8 mouse cellular contexts compared by ENCODE assay signal in the genomic region with DNA sequence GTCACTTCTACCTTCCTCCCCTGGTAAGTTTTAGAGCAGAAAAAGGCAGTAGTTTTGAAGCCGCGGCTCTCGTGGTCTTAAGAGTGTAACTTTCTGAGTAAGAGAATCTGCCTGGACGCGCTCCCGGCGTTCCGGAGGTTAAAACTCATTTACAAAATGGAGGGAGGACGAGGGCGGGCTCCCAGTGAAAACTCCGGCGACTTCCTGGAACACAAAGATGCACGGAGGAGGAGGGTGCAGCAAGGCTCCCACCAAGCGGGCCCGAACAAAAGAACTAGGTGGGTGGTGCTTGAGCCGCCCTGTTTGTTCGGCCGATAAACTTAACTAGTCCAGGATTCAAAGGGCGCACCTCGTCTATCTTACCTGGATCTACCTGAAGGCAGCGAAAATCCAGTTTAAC. TPM values are rescaled to one million over a fixed set of nuclear protein-coding genes. Genes with fewer than 3 reads are reported as not detected.
A peak's percentile ranks its signal among the peaks of the same experiment; 100 is the strongest.
DNase-seq lines count a peak whose midpoint lies in the region; ATAC-seq and TF ChIP-seq lines count a peak whose summit lies in the region.

No protein-coding gene starts in this region.

- no peaks in the 10 kb centered on the region for H3K27me3 ChIP-seq in embryonic facial prominence, embryonic 11.5 days (ENCODE audit: control insufficient read depth, insufficient read depth, low read length)
- no peaks in the 10 kb centered on the region for H3K27me3 ChIP-seq in heart, adult 2 months (ENCODE audit: control insufficient read depth, insufficient read depth, low read length)
- H3K27me3 ChIP-seq in kidney, adult 2 months (replicated peaks; ENCODE audit: control insufficient read depth, insufficient read depth, low read length) = no peaks in the 10 kb centered on the region
- no peaks in the 10 kb centered on the region for H3K27me3 ChIP-seq in liver, embryonic 16.5 days (ENCODE audit: control insufficient read depth, insufficient read depth, low read depth, low read length)
- H3K27me3 ChIP-seq in neural tube, embryonic 11.5 days (ENCODE audit: control insufficient read depth, insufficient read depth, low read length) = no peaks in the 10 kb centered on the region
- H3K27me3 ChIP-seq in stomach, postnatal 0 days (ENCODE audit: control insufficient read depth, insufficient read depth, low read length) = no peaks in the 10 kb centered on the region

- no peak for TF ChIP-seq EP300 in heart, adult 2 months (IDR thresholded peaks at IDR 0.05; ENCODE audit: insufficient read depth, low read depth, low read length)
- TF ChIP-seq EP300 in stomach, postnatal 0 days (optimal IDR thresholded peaks at IDR 0.05) = peak; percentile 36

- no peak for TF ChIP-seq POLR2A in heart, adult 2 months (IDR thresholded peaks at IDR 0.05; ENCODE audit: insufficient read depth, low read depth, low read length)
- peak; percentile 27 for TF ChIP-seq POLR2A in kidney, adult 2 months (IDR thresholded peaks at IDR 0.05; ENCODE audit: low read depth, low read length)

- H3K36me3 ChIP-seq in embryonic facial prominence, embryonic 11.5 days (replicated peaks; ENCODE audit: control insufficient read depth, insufficient read depth, low read depth, low read length) = peaks cover 5% of the 10 kb centered on the region
- peaks cover 43% of the 10 kb centered on the region for H3K36me3 ChIP-seq in heart, adult 2 months (ENCODE audit: control insufficient read depth, insufficient read depth, low read length)
- peaks cover 13% of the 10 kb centered on the region for H3K36me3 ChIP-seq in kidney, adult 2 months (ENCODE audit: control insufficient read depth, insufficient read depth, low read length)
- peaks cover 26% of the 10 kb centered on the region for H3K36me3 ChIP-seq in liver, embryonic 16.5 days (ENCODE audit: control insufficient read depth, insufficient read depth)
- H3K36me3 ChIP-seq in neural tube, embryonic 11.5 days (ENCODE audit: control insufficient read depth, insufficient read depth, low read length) = no peaks in the 10 kb centered on the region
- 0 out of 2 replicates have a peak, but pooled peaks cover 4% of the 10 kb centered on the region for H3K36me3 ChIP-seq in stomach, postnatal 0 days (ENCODE audit: control insufficient read depth, insufficient read depth, low read length)

- peaks cover 3% of the 10 kb centered on the region; the same call in 1 of the 2 replicates for H3K79me2 ChIP-seq in heart, adult 2 months (replicated peaks; ENCODE audit: control insufficient read depth, insufficient read depth, low read length)

- 2% methylated on average over 21 of the region's 21 CpGs for WGBS in embryonic facial prominence, embryonic 11.5 days
- WGBS in heart, adult 2 months = under 1% methylated on average over 21 of the region's 21 CpGs
- WGBS in kidney, adult 2 months = under 1% methylated on average over 21 of the region's 21 CpGs
- under 1% methylated on average over 21 of the region's 21 CpGs for WGBS in liver, embryonic 16.5 days (ENCODE audit: insufficient replicate concordance)
- 1% methylated on average over 21 of the region's 21 CpGs for WGBS in neural tube, embryonic 11.5 days
- under 1% methylated on average over 21 of the region's 21 CpGs for WGBS in stomach, postnatal 0 days

- DNase-seq in 416B (ENCODE audit: low read depth) = peak; percentile 78
- DNase-seq in adipocyte (ENCODE audit: low spot score) = peak; percentile 72
- DNase-seq in embryonic facial prominence, embryonic 11.5 days (ENCODE audit: low spot score) = peak; percentile 81
- DNase-seq in heart, adult 2 months = peak; percentile 73 to 75
- DNase-seq in kidney, adult 2 months = peak; percentile 85
- DNase-seq in neural tube, embryonic 11.5 days (ENCODE audit: low spot score) = peak; percentile 70
- DNase-seq in stomach, postnatal 0 days (ENCODE audit: low spot score) = peak; percentile 90

- H3K9ac ChIP-seq in embryonic facial prominence, embryonic 11.5 days (replicated peaks; ENCODE audit: low read length) = peak overlapping the region; percentile 85
- peak overlapping the region; percentile 54 for H3K9ac ChIP-seq in heart, adult 2 months (ENCODE audit: low read depth, low read length)
- peak overlapping the region; percentile 62 for H3K9ac ChIP-seq in liver, embryonic 16.5 days (ENCODE audit: low read depth, low read length)
- H3K9ac ChIP-seq in neural tube, embryonic 11.5 days (ENCODE audit: low read length) = peak overlapping the region; percentile 78
- H3K9ac ChIP-seq in stomach, postnatal 0 days (ENCODE audit: low read length) = peak overlapping the region; percentile 76

- peak overlapping the region; percentile 96 for H3K27ac ChIP-seq in embryonic facial prominence, embryonic 11.5 days (replicated peaks; ENCODE audit: low read depth, low read length)
- peak overlapping the region; percentile 96 for H3K27ac ChIP-seq in heart, adult 2 months
- H3K27ac ChIP-seq in kidney, adult 2 months (ENCODE audit: insufficient read depth, low read depth, low read length) = peak overlapping the region; percentile 81
- peak overlapping the region; percentile 99 for H3K27ac ChIP-seq in liver, embryonic 16.5 days (ENCODE audit: low read length)
- peak overlapping the region; percentile 74 for H3K27ac ChIP-seq in neural tube, embryonic 11.5 days (ENCODE audit: low read depth, low read length)
- H3K27ac ChIP-seq in stomach, postnatal 0 days (replicated peaks) = peak overlapping the region; percentile 98

- no peaks in the 10 kb centered on the region for H3K4me1 ChIP-seq in embryonic facial prominence, embryonic 11.5 days (ENCODE audit: control insufficient read depth, insufficient read depth, low read length)
- peaks cover 8% of the 10 kb centered on the region for H3K4me1 ChIP-seq in heart, adult 2 months (ENCODE audit: control insufficient read depth, insufficient read depth, low read length)
- H3K4me1 ChIP-seq in kidney, adult 2 months (ENCODE audit: control insufficient read depth, insufficient read depth, low read length) = peaks cover 12% of the 10 kb centered on the region
- H3K4me1 ChIP-seq in liver, embryonic 16.5 days (ENCODE audit: control insufficient read depth, low read depth, low read length) = peaks cover 53% of the 10 kb centered on the region
- H3K4me1 ChIP-seq in neural tube, embryonic 11.5 days (ENCODE audit: control insufficient read depth, insufficient read depth, low read length) = peaks cover 18% of the 10 kb centered on the region; the same call in 1 of the 2 replicates
- H3K4me1 ChIP-seq in stomach, postnatal 0 days (replicated peaks; ENCODE audit: control insufficient read depth, insufficient read depth) = no peaks in the 10 kb centered on the region

- ATAC-seq in embryonic facial prominence, embryonic 11.5 days (replicated peaks; ENCODE audit: insufficient number of reproducible peaks, low FRiP score, low TSS enrichment, low read depth) = peak; percentile 58; the same call in 1 of the 2 replicates
- peak; percentile 30 for ATAC-seq in liver, embryonic 16.5 days (ENCODE audit: low read depth)
- ATAC-seq in neural tube, embryonic 11.5 days (ENCODE audit: insufficient read depth, low FRiP score, low TSS enrichment) = peak; percentile 68
- ATAC-seq in stomach, postnatal 0 days (ENCODE audit: low FRiP score, low TSS enrichment) = peak; percentile 83

- H3K9me3 ChIP-seq in embryonic facial prominence, embryonic 11.5 days (replicated peaks; ENCODE audit: control insufficient read depth, low read length) = no peaks in the 10 kb centered on the region
- no peaks in the 10 kb centered on the region for H3K9me3 ChIP-seq in liver, embryonic 16.5 days (replicated peaks; ENCODE audit: control insufficient read depth, low read length)
- no peaks in the 10 kb centered on the region for H3K9me3 ChIP-seq in neural tube, embryonic 11.5 days (ENCODE audit: control insufficient read depth, low read length)
- H3K9me3 ChIP-seq in stomach, postnatal 0 days (ENCODE audit: control insufficient read depth, low read length) = no peaks in the 10 kb centered on the region

- H3K4me2 ChIP-seq in embryonic facial prominence, embryonic 11.5 days (ENCODE audit: low read depth, low read length) = peak overlapping the region; percentile 57
- H3K4me2 ChIP-seq in liver, embryonic 16.5 days (ENCODE audit: low read depth, low read length) = peak overlapping the region; percentile 96
- peak overlapping the region; percentile 83 for H3K4me2 ChIP-seq in neural tube, embryonic 11.5 days (ENCODE audit: low read depth)
- peak overlapping the region; percentile 69 for H3K4me2 ChIP-seq in stomach, postnatal 0 days (replicated peaks; ENCODE audit: low read depth)

- intact Hi-C loops in heart, adult 2 months (cut with DNase I) = loop anchor here (1.0 to 5.0 kb wide), 3 partner anchors 38 to 750 kb away; partner anchors contain the start of genes Cxcl12 and Zfp637

- no peak for TF ChIP-seq CTCF in heart, adult 2 months (IDR thresholded peaks at IDR 0.05)
- TF ChIP-seq CTCF in kidney, adult 2 months (conservative IDR thresholded peaks at IDR 0.05; ENCODE audit: insufficient read depth, insufficient read length, low read depth, low read length) = 0 out of 2 replicates have a peak, but pooled peaks have one; percentile 11
- TF ChIP-seq CTCF in stomach, postnatal 0 days (IDR thresholded peaks at IDR 0.05; ENCODE audit: low read depth) = peak; percentile 19

- H3K4me3 ChIP-seq in embryonic facial prominence, embryonic 11.5 days (ENCODE audit: low read depth, low read length) = peak overlapping the region; percentile 56
- H3K4me3 ChIP-seq in heart, adult 2 months = peak overlapping the region; percentile 63
- H3K4me3 ChIP-seq in kidney, adult 2 months (ENCODE audit: insufficient read depth, low read depth, low read length) = peak overlapping the region; percentile 93
- peak overlapping the region; percentile 71 for H3K4me3 ChIP-seq in liver, embryonic 16.5 days (ENCODE audit: low read depth, low read length)
- peak overlapping the region; percentile 43 for H3K4me3 ChIP-seq in neural tube, embryonic 11.5 days (ENCODE audit: low read depth, low read length)
- peak overlapping the region; percentile 63 for H3K4me3 ChIP-seq in stomach, postnatal 0 days (ENCODE audit: low read depth, low read length)

RNA-seq across cellular contexts. Expression of gene Hnrnpf, which starts 17.5 kb away (rescaled TPM):
- polyA plus RNA-seq in embryonic facial prominence, embryonic 11.5 days (2014; fragmentation: Nextera tagmentation; extraction: Ambion mirVana) = 865 and 885 TPM in 2 replicates
- total RNA-seq in heart, adult 2 months (2021) = 100 to 1,000 TPM; 185 to 192 TPM
- 66.1 and 95.9 TPM in 2 replicates for polyA plus RNA-seq in heart, adult 2 months (2012; rRNA removed)
- 98.5 and 142 TPM in 2 replicates for polyA plus RNA-seq in kidney, adult 2 months (2012; rRNA removed)
- 420 and 472 TPM in 2 replicates for polyA plus RNA-seq in liver, embryonic 16.5 days (2015; fragmentation: Nextera tagmentation; extraction: Ambion mirVana)
- polyA plus RNA-seq in neural tube, embryonic 11.5 days (2014; fragmentation: Nextera tagmentation; extraction: Ambion mirVana) = 688 and 701 TPM in 2 replicates
- 388 and 401 TPM in 2 replicates for polyA plus RNA-seq in stomach, postnatal 0 days (2015; fragmentation: Nextera tagmentation; extraction: Ambion mirVana)

RNA-seq across cellular contexts. Expression of gene Fxyd4, which starts 19.9 kb away (rescaled TPM):
- 0.26 and 0.83 TPM in 2 replicates for polyA plus RNA-seq in embryonic facial prominence, embryonic 11.5 days (2014; fragmentation: Nextera tagmentation; extraction: Ambion mirVana)
- not detected for total RNA-seq in heart, adult 2 months (2021)
- polyA plus RNA-seq in heart, adult 2 months (2012; rRNA removed) = 0.25 TPM in 1 of 2 replicates, not detected in the other
- polyA plus RNA-seq in kidney, adult 2 months (2012; rRNA removed) = 196 and 213 TPM in 2 replicates
- polyA plus RNA-seq in liver, embryonic 16.5 days (2015; fragmentation: Nextera tagmentation; extraction: Ambion mirVana) = 0.30 TPM in 1 of 2 replicates, not detected in the other
- polyA plus RNA-seq in neural tube, embryonic 11.5 days (2014; fragmentation: Nextera tagmentation; extraction: Ambion mirVana) = 1.3 and 1.9 TPM in 2 replicates
- 4.2 and 5.8 TPM in 2 replicates for polyA plus RNA-seq in stomach, postnatal 0 days (2015; fragmentation: Nextera tagmentation; extraction: Ambion mirVana)

RNA-seq across cellular contexts. Expression of gene Zfp239, which starts 55.7 kb away (rescaled TPM):
- 13.9 and 15.5 TPM in 2 replicates for polyA plus RNA-seq in embryonic facial prominence, embryonic 11.5 days (2014; fragmentation: Nextera tagmentation; extraction: Ambion mirVana)
- total RNA-seq in heart, adult 2 months (2021) = under 1 TPM; 0.47 to 0.64 TPM
- polyA plus RNA-seq in heart, adult 2 months (2012; rRNA removed) = 0.09 and 0.29 TPM in 2 replicates
- polyA plus RNA-seq in kidney, adult 2 months (2012; rRNA removed) = 1.5 and 2.0 TPM in 2 replicates
- 1.7 and 2.3 TPM in 2 replicates for polyA plus RNA-seq in liver, embryonic 16.5 days (2015; fragmentation: Nextera tagmentation; extraction: Ambion mirVana)
- 9.6 and 10.8 TPM in 2 replicates for polyA plus RNA-seq in neural tube, embryonic 11.5 days (2014; fragmentation: Nextera tagmentation; extraction: Ambion mirVana)
- polyA plus RNA-seq in stomach, postnatal 0 days (2015; fragmentation: Nextera tagmentation; extraction: Ambion mirVana) = 1.7 and 2.0 TPM in 2 replicates

Comparison
In these comparisons a context has a peak if more than half of its experiments do, and no peak if none do; other contexts are left out.
1. Peak in every context shown above with its lines: DNase-seq, ATAC-seq, H3K4me3 ChIP-seq and H3K27ac ChIP-seq.
2. ATAC-seq: peak in every context shown above with its lines; median percentile 83 in stomach, postnatal 0 days; 68 in neural tube, embryonic 11.5 days; 58 in embryonic facial prominence, embryonic 11.5 days; 30 in liver, embryonic 16.5 days.
3. H3K4me3 ChIP-seq: peak in every context shown above with its lines; median percentile 93 in kidney, adult 2 months; 71 in liver, embryonic 16.5 days; 63 in heart, adult 2 months; 63 in stomach, postnatal 0 days; 56 in embryonic facial prominence, embryonic 11.5 days; 43 in neural tube, embryonic 11.5 days.
4. RNA of gene Fxyd4, which starts 19.9 kb away (polyA plus RNA-seq): 196 to 213 TPM in kidney, adult 2 months; 4.2 to 5.8 TPM in stomach, postnatal 0 days, 1.3 to 1.9 TPM in neural tube, embryonic 11.5 days, 0.26 to 0.83 TPM in embryonic facial prominence, embryonic 11.5 days, 0.30 TPM in liver, embryonic 16.5 days and 0.25 TPM in heart, adult 2 months; every median in the first group is over 10 times any median in the second.